Mouse (Mus musculus): Measurements from ENCODE around the gene Ocln.
"Not testable (repeated sequence)": the region's sequence is repeated elsewhere in the genome, so short reads cannot be mapped to it uniquely, and the experiment has no call there.

Ocln gene

GRCm38 (mm10) chr13:100543011-100543767 lies 9.3 kb downstream of the Ocln start:
- no peak for DNase-seq

DNA sequence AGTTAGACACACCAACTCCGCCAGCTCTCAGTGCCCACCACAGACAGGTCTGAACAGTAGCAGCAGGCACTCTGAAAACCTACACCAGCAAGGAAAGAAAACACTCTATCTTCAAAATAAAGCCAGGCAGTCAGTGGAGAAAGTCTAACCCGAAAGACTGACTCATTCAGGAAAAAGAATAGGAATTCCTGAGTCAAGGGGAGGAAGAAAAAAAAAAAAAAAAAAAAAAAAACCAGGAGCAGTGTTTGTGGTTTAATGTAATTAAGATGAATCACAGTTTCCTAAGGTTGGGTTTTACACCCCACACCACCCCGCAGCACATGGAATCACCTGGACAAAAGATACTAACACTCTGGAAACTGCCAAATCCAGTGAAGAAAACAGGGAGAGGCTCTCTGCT lies 16.4 kb downstream of the Ocln start:
- DNase-seq: no peak

DNA sequence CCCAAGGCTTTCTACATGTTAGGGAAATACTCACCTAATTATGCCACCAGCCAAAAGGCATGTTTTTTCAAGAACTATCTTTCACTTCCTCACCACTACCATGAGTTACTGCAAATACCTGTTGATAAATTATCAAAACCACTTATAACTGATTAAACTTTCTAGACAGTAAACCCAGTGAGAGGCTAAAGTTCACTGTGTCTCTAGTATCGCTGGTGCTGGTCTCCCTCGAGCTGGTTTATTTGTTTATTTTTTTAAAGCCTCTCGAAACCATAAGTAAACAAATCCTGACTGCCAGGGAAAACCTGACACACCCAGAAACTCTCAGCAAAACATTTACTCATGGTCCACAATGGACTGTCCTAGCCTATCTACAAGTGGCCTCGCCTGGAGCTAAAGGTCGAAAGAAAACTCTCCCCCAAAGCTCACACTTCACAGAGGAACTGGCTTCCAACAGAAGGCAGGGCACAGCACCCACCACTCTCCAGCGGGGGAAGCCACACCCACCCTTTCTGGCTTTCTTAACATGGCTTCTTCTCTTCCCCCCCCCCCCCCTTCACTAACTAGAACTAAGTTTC lies 19.6 kb downstream of the Ocln start:
- DNase-seq: no peak

GRCm38 (mm10) chr13:100526649-100527038 lies 25.9 kb downstream of the Ocln start:
- no peak for DNase-seq

GRCm38 (mm10) chr13:100525935-100526648 lies 26.4 kb downstream of the Ocln start:
- DNase-seq: no peak

GRCm38 (mm10) chr13:100524896-100525295 lies 27.6 kb downstream of the Ocln start:
- DNase-seq: no peak

GRCm38 (mm10) chr13:100523698-100524097 lies 28.8 kb downstream of the Ocln start:
- DNase-seq: no peak

- DNase-seq: no peak
These were observed 30.6 kb downstream of the Ocln start for GRCm38 (mm10) chr13:100521724-100522591.

GRCm38 (mm10) chr13:100519162-100519561 lies 33.4 kb downstream of the Ocln start:
- peak; percentile 46 to 64 for DNase-seq

- no peak for DNase-seq
These were observed 34.3 kb downstream of the Ocln start for GRCm38 (mm10) chr13:100518191-100518590.

GRCm38 (mm10) chr13:100517652-100518153 lies 34.8 kb downstream of the Ocln start:
- DNase-seq: no peak

GRCm38 (mm10) chr13:100516213-100517105 lies 36.1 kb downstream of the Ocln start:
- DNase-seq: no peak

GRCm38 (mm10) chr13:100512792-100513191 lies 39.7 kb downstream of the Ocln start:
- DNase-seq: no peak

DNA sequence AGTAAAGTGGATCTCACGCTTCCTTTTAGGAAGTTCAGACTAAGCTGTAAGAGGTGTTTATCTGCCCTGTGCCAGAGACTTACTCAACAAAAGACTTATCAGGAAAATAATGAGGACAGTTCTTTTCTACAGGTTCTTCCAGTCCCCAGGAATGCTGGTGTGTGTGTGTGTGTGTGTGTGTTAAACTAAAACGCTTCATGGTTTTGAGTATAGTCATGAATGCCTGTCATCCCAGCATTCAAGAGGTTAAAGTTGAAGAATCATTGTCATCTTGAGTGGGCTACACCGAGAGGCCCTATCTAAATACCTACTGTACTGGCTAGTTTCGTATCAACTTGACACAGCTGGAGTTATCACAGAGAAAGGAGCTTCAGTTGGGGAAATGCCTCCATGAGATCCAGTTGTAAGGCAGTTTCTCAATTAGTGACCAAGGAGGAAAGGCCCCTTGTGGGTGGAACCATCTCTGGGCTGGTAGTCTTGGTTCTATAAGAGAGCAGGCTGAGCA lies 40.6 kb downstream of the Ocln start:
- DNase-seq: no peak

- no peak for DNase-seq
These were observed 41.2 kb downstream of the Ocln start for GRCm38 (mm10) chr13:100511146-100511859.

DNA sequence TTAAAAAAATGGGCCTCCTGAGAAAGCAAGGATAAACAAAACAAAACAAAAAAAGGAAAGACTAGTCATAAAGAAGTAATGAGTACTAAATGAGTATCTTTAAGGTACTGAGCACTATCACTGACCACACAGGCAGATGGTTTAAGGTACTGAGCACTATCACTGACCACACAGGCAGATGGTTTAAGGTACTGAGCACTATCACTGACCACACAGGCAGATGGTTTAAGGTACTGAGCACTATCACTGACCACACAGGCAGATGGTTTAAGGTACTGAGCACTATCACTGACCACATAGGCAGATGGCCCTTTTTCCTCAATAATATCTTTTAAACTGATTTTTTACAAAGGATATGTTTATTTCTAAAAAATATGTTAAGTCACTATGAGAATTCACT lies 52.9 kb downstream of the Ocln start:
- DNase-seq: not testable (repeated sequence)

- DNase-seq: no peak
These were observed 57.2 kb downstream of the Ocln start for GRCm38 (mm10) chr13:100495337-100495736.

- not testable (repeated sequence) for DNase-seq
These were observed 58.1 kb downstream of the Ocln start for GRCm38 (mm10) chr13:100494370-100494769.

DNA sequence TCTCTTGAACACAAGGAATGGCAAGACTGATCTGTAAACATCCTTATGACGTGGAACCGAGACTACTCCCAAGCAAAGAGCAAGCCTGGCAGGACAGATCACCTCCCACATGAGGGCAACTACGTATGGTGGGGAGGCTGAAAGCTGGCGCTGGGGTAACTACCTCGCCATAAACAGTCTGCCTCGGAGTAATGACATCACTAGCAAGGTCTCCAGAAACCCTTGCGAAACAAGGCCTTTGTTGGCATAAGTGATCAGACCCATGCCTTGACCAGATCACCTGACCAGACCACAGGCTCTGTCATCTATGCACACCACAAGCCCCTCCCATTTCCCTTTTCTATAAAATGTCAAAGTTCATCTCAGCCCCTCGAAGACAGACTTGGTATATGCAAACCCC lies 59.2 kb downstream of the Ocln start:
- no peak for DNase-seq

DNA sequence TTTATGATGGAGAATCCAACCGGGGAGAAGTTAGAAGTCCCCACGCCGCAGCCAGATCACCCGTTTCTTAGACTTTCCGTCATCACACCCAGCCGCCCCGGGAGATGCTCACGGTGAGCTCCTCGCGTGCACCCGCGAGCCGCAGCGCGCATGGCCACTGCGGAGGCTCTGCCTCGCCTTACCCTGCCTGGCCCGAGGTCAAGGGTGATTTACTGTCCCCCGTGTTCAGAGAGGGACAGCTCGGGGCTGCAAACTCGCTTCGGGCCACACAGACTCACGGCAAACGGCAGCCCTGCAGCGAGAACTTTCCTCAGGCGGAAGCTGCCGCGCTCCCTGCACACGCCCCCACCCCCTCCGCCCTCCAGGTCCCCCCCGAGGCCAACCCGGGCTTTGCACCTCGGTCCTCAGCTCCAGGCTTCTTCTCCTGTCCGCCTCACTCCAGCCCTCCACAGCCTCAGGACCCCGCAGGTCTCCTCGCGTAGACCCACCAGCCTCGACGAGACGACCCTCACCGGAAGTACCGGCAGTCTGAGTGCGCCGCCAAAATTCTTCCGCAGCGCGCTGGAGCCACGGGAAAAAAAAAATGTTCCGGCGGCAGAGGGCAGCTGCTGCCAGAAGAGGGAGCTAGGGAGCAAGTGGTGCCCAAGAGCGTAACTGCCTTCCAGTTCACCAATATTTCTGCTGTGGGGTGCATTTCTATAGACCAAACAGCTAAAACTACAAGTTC lies 60.3 kb downstream of the Ocln start, which contains the start of gene Gtf2h2:
Gene Gtf2h2, minus strand, starts transcription at position 519 of the 727 bp plus-strand sequence.
- peak; percentile 58 to 84 for DNase-seq
